Mouse (Mus musculus) bone marrow macrophage, adult 2 months (primary cell): ENCODE measurements around the gene Tnp1. TPM values are rescaled to one million over a fixed set of nuclear protein-coding genes. Genes with fewer than 3 reads are reported as not detected.

Experiments
- H3K27ac ChIP-seq: 2 replicates; pipeline ENCODE4 v1.5.1; 2012; ENCODE audit warnings: low read depth, low read length; ENCODE audit not compliant: insufficient read depth
- H3K4me1 ChIP-seq: 2 replicates; pipeline ENCODE4 v1.6.1; 2012; ENCODE audit warnings: low read length; ENCODE audit not compliant: control insufficient read depth, insufficient read depth
- H3K4me3 ChIP-seq: 2 replicates; pipeline ENCODE4 v1.5.1; 2012; ENCODE audit warnings: mild to moderate bottlenecking, low read length, moderate library complexity; ENCODE audit not compliant: insufficient read depth
- CTCF ChIP-seq: IDR thresholded peaks from 2 replicates; pipeline ENCODE4 v1.5.1; 2012; ENCODE audit warnings: low read depth, mild to moderate bottlenecking, low read length, moderate library complexity
- POLR2A ChIP-seq: IDR thresholded peaks from 2 replicates; pipeline ENCODE4 v1.6.1; 2012; ENCODE audit warnings: mild to moderate bottlenecking, low read depth, low read length, borderline replicate concordance
- polyA plus RNA-seq: library from polyadenylated mRNA; stranded (reverse); fragments of >200 nt; gene quantifications from 2 replicates; pipeline ENCODE4 v1.2.4, GENCODE M21; 2012; ENCODE audit not compliant: missing spikeins, insufficient read depth, insufficient read length

Gene Tnp1
- polyA plus RNA-seq, 1 experiment, result not detected

GRCm38 (mm10) chr1:72974226-72974625 lies 41.5 kb downstream of the Tnp1 start:
- Histone ChIP-seq H3K27ac (no peak overlapping the region), H3K4me3 (no peak overlapping the region), H3K4me1 (no peaks in the 10 kb centered on the region)
- TF ChIP-seq POLR2A, result no peak
- TF ChIP-seq CTCF, result no peak

GRCm38 (mm10) chr1:72970461-72970860 lies 45.2 kb downstream of the Tnp1 start:
- no peak for TF ChIP-seq CTCF
- no peak for TF ChIP-seq POLR2A
- H3K27ac ChIP-seq, result no peak overlapping the region
- H3K4me1 ChIP-seq, result 0 out of 2 replicates have a peak, but pooled peaks cover 2% of the 10 kb centered on the region
- H3K4me3 ChIP-seq, result no peak overlapping the region

GRCm38 (mm10) chr1:72969113-72969812 lies 46.4 kb downstream of the Tnp1 start:
- Histone ChIP-seq H3K4me1 (0 out of 2 replicates have a peak, but pooled peaks cover 2% of the 10 kb centered on the region), H3K27ac (no peak overlapping the region), H3K4me3 (no peak overlapping the region)
- no peak for TF ChIP-seq CTCF
- no peak for TF ChIP-seq POLR2A

- Histone ChIP-seq H3K4me1 (0 out of 2 replicates have a peak, but pooled peaks cover 2% of the 10 kb centered on the region), H3K4me3 (no peak overlapping the region), H3K27ac (no peak overlapping the region)
- TF ChIP-seq CTCF (no peak), POLR2A (no peak)
These were observed 49.3 kb downstream of the Tnp1 start for GRCm38 (mm10) chr1:72966423-72966822.

Other genes with a start within 250 kb of the Tnp1 start
- gene Igfbp2, start 191.4 kb downstream of the Tnp1 start, polyA plus RNA-seq, result not detected in 2 replicates
- 0.12 and 0.31 TPM in 2 replicates for gene Igfbp5, start 141.0 kb downstream of the Tnp1 start, polyA plus RNA-seq